Mouse (Mus musculus) kidney, postnatal 0 days (tissue): ENCODE results near the gene Arhgap23. TPM values are rescaled to one million over a fixed set of nuclear protein-coding genes. Genes with fewer than 3 reads are reported as not detected.
A peak's percentile ranks its signal among the peaks of the same experiment; 100 is the strongest.

Source experiments
- ATAC-seq: fragments of 200-750 bp; cut with Nextera tagmentation; replicated peaks from 2 replicates; pipeline ENCODE4 v1.8.0; 2017; ENCODE audit warnings: low read depth, moderate number of reproducible peaks, moderate TSS enrichment, moderate library complexity; ENCODE audit not compliant: low FRiP score
- DNase-seq: peaks from one replicate; pipeline ENCODE4 v3.0.0-alpha.2; 2016; ENCODE audit warnings: low spot score
- H3K27ac ChIP-seq: fragments of 300-500 bp; sonication (generic); 2 replicates; pipeline ENCODE4 v1.5.1; 2014; ENCODE audit warnings: mild to moderate bottlenecking
- H3K27me3 ChIP-seq: fragments of 300-500 bp; sonication (generic); 2 replicates; pipeline ENCODE4 v1.6.1; 2014; ENCODE audit warnings: low read length, mixed read lengths; ENCODE audit not compliant: insufficient read depth
- H3K36me3 ChIP-seq: fragments of 300-500 bp; sonication (generic); 2 replicates; pipeline ENCODE4 v1.6.1; 2014; ENCODE audit warnings: low read length, mixed read lengths; ENCODE audit not compliant: insufficient read depth
- H3K4me1 ChIP-seq: fragments of 300-500 bp; sonication (generic); replicated peaks from 2 replicates; pipeline ENCODE4 v1.6.1; 2014; ENCODE audit warnings: antibody characterized with exemption, low read length, mixed read lengths; ENCODE audit not compliant: insufficient read depth
- H3K4me2 ChIP-seq: fragments of 300-500 bp; sonication (generic); 2 replicates; pipeline ENCODE4 v1.6.1; 2014; ENCODE audit warnings: mild to moderate bottlenecking, low read length, moderate library complexity, mixed read lengths
- H3K4me3 ChIP-seq: fragments of 300-500 bp; sonication (generic); replicated peaks from 2 replicates; pipeline ENCODE4 v1.5.1; 2014; ENCODE audit warnings: low read depth, low read length
- H3K9ac ChIP-seq: fragments of 300-500 bp; sonication (generic); 2 replicates; pipeline ENCODE4 v1.6.1; 2014; ENCODE audit warnings: low read depth, low read length
- H3K9me3 ChIP-seq: fragments of 300-500 bp; sonication (generic); replicated peaks from 2 replicates; pipeline ENCODE4 v1.6.1; 2016; ENCODE audit warnings: low read length, inconsistent platforms, mixed read lengths
- CTCF ChIP-seq: IDR thresholded peaks from 2 replicates; pipeline ENCODE4 v1.5.1; 2016; ENCODE audit warnings: antibody characterized with exemption, low read depth, mild to moderate bottlenecking, moderate library complexity
- WGBS: fragments of 180-500 bp; shearing (Covaris S2); extraction: QIAGEN DNeasy Blood & Tissue Kit; methylation state at CpG from one replicate; pipeline ENCODE4 v1.1.7; 2014; 5-methylcytosine and 5-hydroxymethylcytosine counted together
- polyA plus RNA-seq: library from polyadenylated mRNA; unstranded; fragments of >200 nt; fragmentation: Nextera tagmentation; extraction: Ambion mirVana; gene quantifications from 2 replicates; pipeline ENCODE4 v1.2.1, GENCODE M21; 2015

The Arhgap23 gene
- polyA plus RNA-seq, 1 experiment from 2014 or later, result 5.7 TPM

GRCm38 (mm10) chr11:97398506-97398905, 16.8 kb upstream of the Arhgap23 start:
- Histone ChIP-seq H3K4me3 (no peak overlapping the region), H3K27me3 (no peaks in the 10 kb centered on the region), H3K4me1 (0 out of 2 replicates have a peak, but pooled peaks cover 8% of the 10 kb centered on the region), H3K4me2 (no peak overlapping the region), H3K9ac (no peak overlapping the region), H3K9me3 (no peaks in the 10 kb centered on the region), H3K27ac (peak overlapping the region; percentile 31; the same call in 1 of the 2 replicates), H3K36me3 (no peaks in the 10 kb centered on the region)
- 18% methylated on average over 2 of the region's 2 CpGs for WGBS
- TF ChIP-seq CTCF, result no peak
- ATAC-seq, result no peak
- no peak for DNase-seq

GRCm38 (mm10) chr11:97399958-97400710, 15.2 kb upstream of the Arhgap23 start:
- no peak overlapping the region for H3K27ac ChIP-seq
- ATAC-seq, result peak; percentile 67
- WGBS, result 2% methylated on average over 23 of the region's 23 CpGs
- no peaks in the 10 kb centered on the region for H3K9me3 ChIP-seq
- H3K4me1 ChIP-seq, result peaks cover 6% of the 10 kb centered on the region
- DNase-seq, result peak; percentile 96
- peak overlapping the region; percentile 21; the same call in 1 of the 2 replicates for H3K4me3 ChIP-seq
- TF ChIP-seq CTCF, result peak; percentile 98
- H3K36me3 ChIP-seq, result no peaks in the 10 kb centered on the region
- no peak overlapping the region for H3K9ac ChIP-seq
- H3K4me2 ChIP-seq, result peak overlapping the region; percentile 59
- no peaks in the 10 kb centered on the region for H3K27me3 ChIP-seq

- no peaks in the 10 kb centered on the region for H3K36me3 ChIP-seq
- H3K4me2 ChIP-seq, result no peak overlapping the region
- no peaks in the 10 kb centered on the region for H3K9me3 ChIP-seq
- H3K4me1 ChIP-seq, result peaks cover 15% of the 10 kb centered on the region
- no peak for DNase-seq
- WGBS, result 21% methylated on average over 6 of the region's 6 CpGs
- H3K4me3 ChIP-seq, result no peak overlapping the region
- H3K9ac ChIP-seq, result no peak overlapping the region
- H3K27ac ChIP-seq, result no peak overlapping the region
- no peak for ATAC-seq
- TF ChIP-seq CTCF, result no peak
- H3K27me3 ChIP-seq, result no peaks in the 10 kb centered on the region
Observed at GRCm38 (mm10) chr11:97401082-97401481, 14.3 kb upstream of the Arhgap23 start.

DNA sequence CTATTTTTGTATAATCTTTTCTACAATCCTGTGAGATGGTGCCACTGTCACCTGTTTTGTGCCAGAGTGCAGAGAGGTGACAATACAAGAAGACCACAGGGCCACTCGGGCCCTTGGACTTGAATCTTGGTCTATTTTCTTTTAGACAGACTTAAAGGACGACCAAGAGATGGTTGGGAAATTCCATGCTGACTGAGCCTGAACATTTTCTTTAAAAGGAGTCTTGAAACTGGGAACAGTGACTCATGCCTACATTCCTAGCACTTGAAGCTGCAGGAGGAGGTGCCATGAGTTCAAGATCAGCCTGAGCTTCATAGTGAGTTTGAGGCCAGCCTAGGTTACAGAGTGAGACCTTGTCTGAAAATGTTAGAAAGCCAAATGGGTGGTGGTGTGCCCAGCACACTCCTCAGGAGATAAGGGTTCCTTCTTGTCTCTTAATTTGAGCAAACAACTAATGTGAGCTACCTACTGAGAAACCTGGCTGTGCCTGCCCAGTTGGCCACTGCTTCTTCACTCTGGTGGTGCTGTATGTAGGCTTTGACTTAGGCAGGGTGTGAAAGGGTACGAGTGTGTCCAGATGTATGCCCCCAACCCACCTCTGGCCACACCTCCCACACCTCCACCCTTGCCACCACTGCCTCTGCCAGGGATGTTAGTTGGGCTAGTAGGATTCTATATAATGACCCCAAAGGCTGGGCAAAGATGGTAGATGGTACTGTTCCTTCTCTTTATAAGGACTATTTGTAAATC, 13.5 kb upstream of the Arhgap23 start:
- TF ChIP-seq CTCF, result no peak
- Histone ChIP-seq H3K4me1 (peaks cover 23% of the 10 kb centered on the region), H3K4me3 (no peak overlapping the region), H3K9ac (no peak overlapping the region), H3K27me3 (no peaks in the 10 kb centered on the region), H3K27ac (no peak overlapping the region), H3K36me3 (no peaks in the 10 kb centered on the region), H3K4me2 (no peak overlapping the region), H3K9me3 (no peaks in the 10 kb centered on the region)
- no peak for DNase-seq
- ATAC-seq, result no peak
- 82% methylated on average over 3 of the region's 3 CpGs for WGBS

DNA sequence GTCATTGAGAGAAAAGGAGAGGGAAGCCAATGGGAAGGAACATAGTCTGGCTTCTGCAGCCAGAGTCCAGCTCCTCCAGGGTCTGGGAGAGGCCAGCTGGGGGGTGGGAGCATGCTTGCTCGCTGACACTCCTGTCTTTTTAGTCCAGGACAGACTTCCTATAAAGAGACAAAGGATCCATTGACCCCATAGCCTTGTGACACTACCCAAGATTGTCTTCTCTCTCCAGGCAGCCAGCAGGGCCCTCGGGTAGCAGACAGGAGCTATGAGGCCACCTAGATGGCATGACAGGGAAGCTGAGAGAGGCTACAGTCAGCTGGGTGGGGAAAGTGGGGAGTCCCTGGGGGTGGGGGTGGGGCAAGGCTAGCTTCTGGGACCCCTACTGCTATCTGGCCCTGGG, 12.6 kb upstream of the Arhgap23 start:
- TF ChIP-seq CTCF, result no peak
- peaks cover 23% of the 10 kb centered on the region for H3K4me1 ChIP-seq

GRCm38 (mm10) chr11:97403614-97404183, 11.6 kb upstream of the Arhgap23 start:
- H3K36me3 ChIP-seq, result no peaks in the 10 kb centered on the region
- H3K27me3 ChIP-seq, result no peaks in the 10 kb centered on the region
- DNase-seq (no peak), ATAC-seq (no peak)
- peak overlapping the region; percentile 38 for H3K4me3 ChIP-seq
- peak overlapping the region; percentile 99 for H3K4me2 ChIP-seq
- H3K4me1 ChIP-seq, result peaks cover 23% of the 10 kb centered on the region
- WGBS, result 36% methylated on average over 8 of the region's 8 CpGs
- no peak for TF ChIP-seq CTCF
- no peak overlapping the region for H3K9ac ChIP-seq
- H3K9me3 ChIP-seq, result no peaks in the 10 kb centered on the region
- H3K27ac ChIP-seq, result no peak overlapping the region

More for the DNA sequence above, 12.6 kb upstream of the Arhgap23 start:
- ATAC-seq (no peak), DNase-seq (no peak)
- no peak overlapping the region for H3K27ac ChIP-seq
- no peak overlapping the region for H3K9ac ChIP-seq
- no peak overlapping the region for H3K4me2 ChIP-seq
- no peaks in the 10 kb centered on the region for H3K36me3 ChIP-seq
- WGBS, result 47% methylated on average over 2 of the region's 2 CpGs
- H3K4me3 ChIP-seq, result no peak overlapping the region
- no peaks in the 10 kb centered on the region for H3K27me3 ChIP-seq
- no peaks in the 10 kb centered on the region for H3K9me3 ChIP-seq
